Mouse (Mus musculus) kidney, adult 8-10 months (tissue): Measurements from ENCODE around the gene Ror1.

Experiments
- DNase-seq, 2 experiments: peaks; one replicate each; pipeline ENCODE4 v3.0.0; 2022

Ror1 gene

GRCm38 (mm10) chr4:100324719-100325515 is 229.3 kb downstream of the Ror1 start:
- DNase-seq: no peak

GRCm38 (mm10) chr4:100328361-100328970 is 232.9 kb downstream of the Ror1 start:
- DNase-seq: no peak

- no peak for DNase-seq
Observed at GRCm38 (mm10) chr4:100335168-100335567, 239.6 kb downstream of the Ror1 start.

- no peak for DNase-seq
Observed at GRCm38 (mm10) chr4:100347791-100348190, 252.2 kb downstream of the Ror1 start.

GRCm38 (mm10) chr4:100350106-100350795 is 254.7 kb downstream of the Ror1 start:
- DNase-seq: no peak

- DNase-seq: no peak
Observed at GRCm38 (mm10) chr4:100351797-100352290, 256.3 kb downstream of the Ror1 start.

- no peak for DNase-seq
Observed at GRCm38 (mm10) chr4:100355566-100355965, 260.0 kb downstream of the Ror1 start.

GRCm38 (mm10) chr4:100357881-100358589 is 262.4 kb downstream of the Ror1 start:
- no peak for DNase-seq

GRCm38 (mm10) chr4:100363666-100364065 is 268.1 kb downstream of the Ror1 start:
- no peak for DNase-seq

- no peak for DNase-seq
Observed at GRCm38 (mm10) chr4:100368691-100369090, 273.1 kb downstream of the Ror1 start.

GRCm38 (mm10) chr4:100369541-100370174 is 274.1 kb downstream of the Ror1 start:
- DNase-seq: no peak

- DNase-seq: no peak
Observed at GRCm38 (mm10) chr4:100372806-100373205, 277.2 kb downstream of the Ror1 start.

- DNase-seq: no peak
Observed at GRCm38 (mm10) chr4:100373780-100374179, 278.2 kb downstream of the Ror1 start.

GRCm38 (mm10) chr4:100375286-100375685 is 279.7 kb downstream of the Ror1 start:
- no peak for DNase-seq

GRCm38 (mm10) chr4:100376163-100376562 is 280.6 kb downstream of the Ror1 start:
- no peak for DNase-seq

GRCm38 (mm10) chr4:100377231-100377630 is 281.6 kb downstream of the Ror1 start:
- DNase-seq: peak; percentile 44 to 49

GRCm38 (mm10) chr4:100377996-100378395 is 282.4 kb downstream of the Ror1 start:
- no peak for DNase-seq

GRCm38 (mm10) chr4:100381760-100382159 is 286.2 kb downstream of the Ror1 start:
- DNase-seq: no peak

- no peak for DNase-seq
Observed at GRCm38 (mm10) chr4:100386272-100386988, 290.8 kb downstream of the Ror1 start.

GRCm38 (mm10) chr4:100390436-100390835 is 294.8 kb downstream of the Ror1 start:
- DNase-seq: no peak

GRCm38 (mm10) chr4:100391021-100391420 is 295.4 kb downstream of the Ror1 start:
- no peak for DNase-seq
